Mouse (Mus musculus) stomach, postnatal 0 days (tissue): ENCODE measurements at regions not wholly inside any gene's neighbourhood (a gene's known extent, or its start where the extent isn't known, plus 50 kb on each side); places are given as distances from the start of the nearest gene placed in this dataset.

Source experiments
- CTCF ChIP-seq: IDR thresholded peaks from 2 replicates; pipeline ENCODE4 v1.5.1; 2016; ENCODE audit warnings: antibody characterized with exemption, low read depth, mild to moderate bottlenecking, moderate library complexity
- EP300 ChIP-seq: optimal IDR thresholded peaks from 2 replicates; pipeline ENCODE3; 2016; ENCODE audit warnings: antibody characterized with exemption

DNA sequence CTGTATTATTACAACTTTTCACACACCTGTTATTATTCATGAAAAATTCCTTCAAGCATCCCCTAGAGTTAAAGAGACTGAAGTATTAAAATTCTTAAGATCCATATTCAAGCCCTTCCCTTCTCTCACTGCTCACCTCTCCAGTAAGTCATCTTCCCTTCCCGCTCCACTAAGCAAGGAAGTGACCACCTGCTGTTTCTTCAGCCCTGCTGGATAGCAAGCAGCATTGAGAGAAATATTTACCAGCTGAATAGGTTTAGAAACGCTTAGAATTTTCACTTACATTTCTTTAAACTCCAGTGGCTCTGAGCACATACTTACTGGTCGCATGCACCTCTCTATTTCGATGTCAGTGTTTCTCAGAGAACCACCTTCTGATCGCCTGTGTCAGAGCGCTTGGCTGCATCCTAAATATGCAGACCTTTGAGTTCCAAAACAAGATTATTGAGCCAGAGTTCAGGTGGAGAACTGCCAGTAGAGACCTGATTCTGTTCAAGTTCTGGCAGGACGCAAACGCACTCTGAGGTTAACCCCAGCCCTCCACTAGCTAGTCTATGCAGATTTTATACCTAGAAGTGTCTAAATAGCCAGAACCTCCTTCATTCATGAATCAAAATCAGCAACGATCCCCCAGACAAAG lies 314.9 kb downstream of the Mllt3 start:
- TF ChIP-seq CTCF (no peak), EP300 (no peak)
